Mouse (Mus musculus): ENCODE measurements at regions not wholly inside any gene's neighbourhood (a gene's known extent, or its start where the extent isn't known, plus 50 kb on each side); places are given as distances from the start of the nearest gene placed in this dataset.
A peak's percentile ranks its signal among the peaks of the same experiment; 100 is the strongest.

- no peaks in the 10 kb centered on the region for H3K9me3 ChIP-seq (replicated peaks)
- no peaks in the 10 kb centered on the region for H3K27me3 ChIP-seq (ENCODE audit: insufficient read depth, low read length)
- peaks cover under 1% of the 10 kb centered on the region for H3K36me3 ChIP-seq (replicated peaks)
- H3K4me3 ChIP-seq (ENCODE audit: low read depth, low read length), result peak overlapping the region; percentile 54; the same call in 1 of the 2 replicates
- DNase-seq (ENCODE audit: low spot score), result peak; percentile 77
- TF ChIP-seq TAL1 (conservative IDR thresholded peaks at IDR 0.05; ENCODE audit: low read depth, low read length) (peak; percentile 45), GATA2 (IDR thresholded peaks at IDR 0.05; ENCODE audit: borderline replicate concordance, low read depth, low read length) (no peak)
- peaks cover 82% of the 10 kb centered on the region for H3K4me1 ChIP-seq (ENCODE audit: insufficient read depth, low read depth, low read length)
- ATAC-seq (ENCODE audit: extremely low read depth, insufficient number of reproducible peaks, low FRiP score, poor library complexity, severe bottlenecking), result peak; percentile 84
These were observed 87.8 kb downstream of the Cpn2 start for GRCm38 (mm10) chr16:30179504-30179976.

DNA sequence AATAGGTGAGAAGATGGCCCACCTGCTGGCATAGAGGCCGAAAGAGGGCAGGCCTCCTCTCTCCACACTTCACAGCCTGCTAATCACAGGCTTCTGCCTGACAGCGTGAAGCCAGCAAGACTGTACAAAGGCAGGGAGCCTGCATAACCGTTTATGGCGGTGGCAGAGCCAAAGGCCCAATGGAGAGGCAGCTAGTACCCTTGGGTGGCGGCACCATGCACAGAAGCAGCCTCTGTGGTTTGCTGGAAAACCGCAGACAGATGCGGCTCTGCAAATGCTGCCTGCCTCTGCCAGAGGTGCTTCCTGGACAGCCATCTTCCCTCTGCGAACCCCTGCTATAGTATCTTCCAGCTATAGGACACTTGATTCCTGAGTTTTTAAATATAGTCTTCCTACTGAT is 86.2 kb downstream of the Cpn2 start:
- H3K36me3 ChIP-seq (replicated peaks), result peaks cover 7% of the 10 kb centered on the region
- H3K4me1 ChIP-seq (ENCODE audit: insufficient read depth, low read depth, low read length), result peaks cover 84% of the 10 kb centered on the region
- no peaks in the 10 kb centered on the region for H3K9me3 ChIP-seq (replicated peaks)
- no peak for ATAC-seq (ENCODE audit: extremely low read depth, insufficient number of reproducible peaks, low FRiP score, poor library complexity, severe bottlenecking)
- TF ChIP-seq POLR2AphosphoS5 (IDR thresholded peaks at IDR 0.05; ENCODE audit: insufficient replicate concordance, low read depth, low read length), result no peak
- no peak for TF ChIP-seq GATA1 (IDR thresholded peaks at IDR 0.05; ENCODE audit: borderline replicate concordance, low read length)
- TF ChIP-seq GATA2 (IDR thresholded peaks at IDR 0.05; ENCODE audit: borderline replicate concordance, low read depth, low read length), result no peak
- no peak for DNase-seq (ENCODE audit: low spot score)
- peak overlapping the region; percentile 43; the same call in 1 of the 2 replicates for H3K4me3 ChIP-seq (ENCODE audit: low read depth, low read length)
- H3K27me3 ChIP-seq (ENCODE audit: insufficient read depth, low read length), result no peaks in the 10 kb centered on the region

DNA sequence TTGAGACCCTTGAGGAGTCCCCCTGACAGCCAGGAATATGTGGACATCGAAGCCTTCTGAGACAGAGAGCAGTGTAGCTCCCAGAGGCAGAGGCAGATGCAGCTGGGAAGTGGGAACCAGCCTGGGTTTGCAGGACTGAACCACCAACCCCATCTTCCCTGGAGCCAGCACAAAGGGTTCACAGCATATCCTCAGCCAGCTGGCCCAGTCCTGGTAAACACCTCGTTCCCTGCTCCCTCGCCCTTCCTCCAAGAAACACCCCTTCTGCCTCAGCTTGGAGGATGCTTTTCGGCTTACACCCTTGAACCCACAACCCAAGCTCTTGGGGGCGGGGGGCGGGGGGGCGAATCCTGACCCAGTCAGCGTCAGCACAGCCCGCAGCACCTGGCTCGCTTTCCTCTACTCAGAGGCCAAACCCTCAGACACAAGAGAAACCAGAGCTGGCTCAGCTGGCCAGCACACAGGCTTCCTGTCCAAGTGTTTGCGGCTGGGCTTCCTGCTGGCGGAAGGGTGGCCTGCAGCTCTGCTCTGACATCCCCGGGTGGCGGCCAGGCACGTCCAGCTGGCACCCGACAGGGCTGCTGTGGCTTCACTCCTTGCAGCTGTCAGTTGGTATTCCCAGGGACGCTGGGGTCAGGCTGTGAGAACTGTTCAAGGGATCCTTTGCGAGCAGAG is 82.6 kb downstream of the Cpn2 start:
- no peak for ATAC-seq (ENCODE audit: extremely low read depth, insufficient number of reproducible peaks, low FRiP score, poor library complexity, severe bottlenecking)
- peaks cover 8% of the 10 kb centered on the region for H3K27me3 ChIP-seq (ENCODE audit: insufficient read depth, low read length)
- 0 out of 2 replicates have a peak overlapping the region, but pooled peaks have one; percentile 7 for H3K4me3 ChIP-seq (ENCODE audit: low read depth, low read length)
- H3K9me3 ChIP-seq (replicated peaks), result no peaks in the 10 kb centered on the region
- peaks cover 10% of the 10 kb centered on the region for H3K36me3 ChIP-seq (replicated peaks)
- peaks cover 85% of the 10 kb centered on the region for H3K4me1 ChIP-seq (ENCODE audit: insufficient read depth, low read depth, low read length)
- DNase-seq (ENCODE audit: low spot score), result no peak
- TF ChIP-seq GATA2 (IDR thresholded peaks at IDR 0.05; ENCODE audit: borderline replicate concordance, low read depth, low read length) (no peak), GATA1 (IDR thresholded peaks at IDR 0.05; ENCODE audit: borderline replicate concordance, low read length) (no peak), TAL1 (conservative IDR thresholded peaks at IDR 0.05; ENCODE audit: low read depth, low read length) (no peak), POLR2AphosphoS5 (IDR thresholded peaks at IDR 0.05; ENCODE audit: insufficient replicate concordance, low read depth, low read length) (no peak), CTCF (IDR thresholded peaks at IDR 0.05; ENCODE audit: low read depth, low read length) (no peak)

DNA sequence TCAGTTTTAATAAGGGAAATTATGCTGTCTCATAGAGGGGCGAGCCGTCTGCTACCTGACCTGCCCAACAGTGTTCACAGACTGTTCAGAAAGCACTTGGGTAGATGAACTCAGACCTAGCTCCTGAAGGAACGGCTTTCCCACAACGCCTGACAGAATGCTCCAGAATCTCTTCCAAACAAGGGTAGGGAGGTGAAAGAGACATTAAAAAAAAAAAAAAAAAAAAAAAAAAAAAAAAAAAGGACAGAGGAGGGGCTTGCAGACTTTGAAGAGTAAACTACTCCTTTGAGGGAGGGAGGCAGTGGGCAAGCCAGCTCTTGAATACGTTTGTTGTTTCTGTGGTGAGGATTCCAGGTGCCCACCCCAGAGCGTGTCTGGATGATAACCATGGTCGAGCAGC is 81.6 kb downstream of the Cpn2 start:
- Histone ChIP-seq H3K4me1 (ENCODE audit: insufficient read depth, low read depth, low read length) (peaks cover 75% of the 10 kb centered on the region), H3K27me3 (ENCODE audit: insufficient read depth, low read length) (peaks cover 14% of the 10 kb centered on the region), H3K4me3 (ENCODE audit: low read depth, low read length) (no peak overlapping the region), H3K36me3 (replicated peaks) (peaks cover 10% of the 10 kb centered on the region), H3K9me3 (replicated peaks) (no peaks in the 10 kb centered on the region)
- TF ChIP-seq CTCF (IDR thresholded peaks at IDR 0.05; ENCODE audit: low read depth, low read length) (no peak), GATA2 (IDR thresholded peaks at IDR 0.05; ENCODE audit: borderline replicate concordance, low read depth, low read length) (no peak), TAL1 (conservative IDR thresholded peaks at IDR 0.05; ENCODE audit: low read depth, low read length) (no peak), GATA1 (IDR thresholded peaks at IDR 0.05; ENCODE audit: borderline replicate concordance, low read length) (no peak), POLR2AphosphoS5 (IDR thresholded peaks at IDR 0.05; ENCODE audit: insufficient replicate concordance, low read depth, low read length) (no peak)
- DNase-seq (ENCODE audit: low spot score), result no peak
- ATAC-seq (ENCODE audit: extremely low read depth, insufficient number of reproducible peaks, low FRiP score, poor library complexity, severe bottlenecking), result no peak

- H3K4me3 ChIP-seq (ENCODE audit: low read depth, low read length), result peak overlapping the region; percentile 71; the same call in 1 of the 2 replicates
These were observed 81.0 kb downstream of the Cpn2 start for GRCm38 (mm10) chr16:30186201-30186700.

DNA sequence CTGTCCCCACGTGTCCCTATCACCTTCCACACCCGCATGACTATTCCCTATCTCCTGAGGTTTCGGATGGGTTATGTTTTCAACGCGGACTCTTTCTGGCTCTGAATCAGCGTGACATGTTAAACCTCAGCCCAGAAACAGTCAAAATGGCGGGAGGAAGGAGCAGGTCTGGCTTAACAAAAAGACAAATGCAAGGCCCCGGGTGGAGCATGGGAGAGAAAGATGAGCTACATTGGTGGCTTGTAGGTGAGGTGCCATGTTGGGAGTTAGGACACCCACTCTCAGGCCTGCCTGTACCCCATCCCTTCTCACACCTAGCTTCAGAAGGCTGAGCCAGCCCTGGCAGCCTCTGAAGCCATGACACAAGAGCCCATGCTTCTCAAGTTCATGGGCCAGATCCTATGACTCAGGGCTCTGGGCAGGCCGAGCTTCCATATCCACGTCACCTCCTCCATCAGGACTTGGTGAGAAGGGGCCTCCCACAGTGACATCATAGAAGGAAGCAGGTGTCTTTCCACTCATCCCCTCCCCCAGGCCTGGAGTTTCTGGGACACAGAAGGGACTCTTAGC is 80.5 kb downstream of the Cpn2 start:
- Histone ChIP-seq H3K9me3 (replicated peaks) (no peaks in the 10 kb centered on the region), H3K36me3 (replicated peaks) (peaks cover 10% of the 10 kb centered on the region), H3K27me3 (ENCODE audit: insufficient read depth, low read length) (peaks cover 21% of the 10 kb centered on the region), H3K4me1 (ENCODE audit: insufficient read depth, low read depth, low read length) (peaks cover 65% of the 10 kb centered on the region), H3K4me3 (ENCODE audit: low read depth, low read length) (peak overlapping the region; percentile 71; the same call in 1 of the 2 replicates)
- no peak for TF ChIP-seq POLR2AphosphoS5 (IDR thresholded peaks at IDR 0.05; ENCODE audit: insufficient replicate concordance, low read depth, low read length)
- TF ChIP-seq CTCF (IDR thresholded peaks at IDR 0.05; ENCODE audit: low read depth, low read length), result no peak
- no peak for TF ChIP-seq TAL1 (conservative IDR thresholded peaks at IDR 0.05; ENCODE audit: low read depth, low read length)
- TF ChIP-seq GATA1 (IDR thresholded peaks at IDR 0.05; ENCODE audit: borderline replicate concordance, low read length), result no peak
- no peak for TF ChIP-seq GATA2 (IDR thresholded peaks at IDR 0.05; ENCODE audit: borderline replicate concordance, low read depth, low read length)
- DNase-seq (ENCODE audit: low spot score) (no peak), ATAC-seq (ENCODE audit: extremely low read depth, insufficient number of reproducible peaks, low FRiP score, poor library complexity, severe bottlenecking) (0 out of 2 replicates have a peak, but pooled peaks have one; percentile 5)

More at GRCm38 (mm10) chr16:30186201-30186700, 81.0 kb downstream of the Cpn2 start:
- Histone ChIP-seq H3K36me3 (replicated peaks) (peaks cover 10% of the 10 kb centered on the region), H3K4me1 (ENCODE audit: insufficient read depth, low read depth, low read length) (peaks cover 70% of the 10 kb centered on the region), H3K9me3 (replicated peaks) (no peaks in the 10 kb centered on the region), H3K27me3 (ENCODE audit: insufficient read depth, low read length) (peaks cover 20% of the 10 kb centered on the region)
- DNase-seq (ENCODE audit: low spot score) (no peak), ATAC-seq (ENCODE audit: extremely low read depth, insufficient number of reproducible peaks, low FRiP score, poor library complexity, severe bottlenecking) (no peak)
- no peak for TF ChIP-seq TAL1 (conservative IDR thresholded peaks at IDR 0.05; ENCODE audit: low read depth, low read length)
- no peak for TF ChIP-seq CTCF (IDR thresholded peaks at IDR 0.05; ENCODE audit: low read depth, low read length)
- TF ChIP-seq GATA1 (IDR thresholded peaks at IDR 0.05; ENCODE audit: borderline replicate concordance, low read length), result no peak
- TF ChIP-seq GATA2 (IDR thresholded peaks at IDR 0.05; ENCODE audit: borderline replicate concordance, low read depth, low read length), result no peak
- no peak for TF ChIP-seq POLR2AphosphoS5 (IDR thresholded peaks at IDR 0.05; ENCODE audit: insufficient replicate concordance, low read depth, low read length)
